Mouse (Mus musculus) embryonic facial prominence, embryonic 13.5 days (tissue): ENCODE measurements around the gene Fndc3b. TPM values are rescaled to one million over a fixed set of nuclear protein-coding genes. Genes with fewer than 3 reads are reported as not detected.
A peak's percentile ranks its signal among the peaks of the same experiment; 100 is the strongest.

Experiments
- ATAC-seq: fragments of 200-750 bp; cut with Nextera tagmentation; 2 replicates; pipeline ENCODE4 v1.8.0; 2017; ENCODE audit warnings: low read depth; ENCODE audit not compliant: insufficient number of reproducible peaks, insufficient read depth, low FRiP score, low TSS enrichment
- H3K27ac ChIP-seq: fragments of 300-500 bp; sonication (generic); 2 replicates; pipeline ENCODE4 v1.5.1; 2015; ENCODE audit warnings: moderate library complexity, mild to moderate bottlenecking, inconsistent platforms
- H3K27me3 ChIP-seq: fragments of 300-500 bp; sonication (generic); 2 replicates; pipeline ENCODE4 v1.6.1; 2015; ENCODE audit warnings: mild to moderate bottlenecking, inconsistent platforms
- H3K36me3 ChIP-seq: fragments of 300-500 bp; sonication (generic); 2 replicates; pipeline ENCODE4 v1.6.1; 2015; ENCODE audit warnings: mild to moderate bottlenecking, inconsistent platforms
- H3K4me1 ChIP-seq: fragments of 300-500 bp; sonication (generic); 2 replicates; pipeline ENCODE4 v1.6.1; 2015; ENCODE audit warnings: inconsistent platforms
- H3K4me2 ChIP-seq: fragments of 300-500 bp; sonication (generic); 2 replicates; pipeline ENCODE4 v1.6.1; 2015; ENCODE audit warnings: moderate library complexity, mild to moderate bottlenecking, inconsistent platforms
- H3K4me3 ChIP-seq: fragments of 300-500 bp; sonication (generic); 2 replicates; pipeline ENCODE4 v1.5.1; 2015; ENCODE audit warnings: mild to moderate bottlenecking, inconsistent platforms
- H3K9ac ChIP-seq: fragments of 300-500 bp; sonication (generic); 2 replicates; pipeline ENCODE4 v1.6.1; 2015; ENCODE audit warnings: mild to moderate bottlenecking, inconsistent platforms
- H3K9me3 ChIP-seq: fragments of 300-500 bp; sonication (generic); 2 replicates; pipeline ENCODE4 v1.6.1; 2016; ENCODE audit warnings: inconsistent platforms
- WGBS: fragments of 180-500 bp; shearing (Covaris S2); methylation state at CpG from one replicate; pipeline ENCODE4 v1.1.7; 2015; ENCODE audit warnings: mixed read lengths; 5-methylcytosine and 5-hydroxymethylcytosine counted together
- polyA plus RNA-seq: library from polyadenylated mRNA; unstranded; fragments of >200 nt; fragmentation: Nextera tagmentation; extraction: Ambion mirVana; gene quantifications from 2 replicates; pipeline ENCODE4 v1.2.1, GENCODE M21; 2015

Fndc3b gene
- polyA plus RNA-seq, 1 experiment from 2014 or later: 26.6 TPM

- no peaks in the 10 kb centered on the region for H3K27me3 ChIP-seq
- no peak overlapping the region for H3K27ac ChIP-seq
- no peak overlapping the region for H3K9ac ChIP-seq
- no peak overlapping the region for H3K4me2 ChIP-seq
- 62% methylated on average over 6 of the region's 6 CpGs for WGBS
- H3K9me3 ChIP-seq: no peaks in the 10 kb centered on the region
- H3K36me3 ChIP-seq: 0 out of 2 replicates have a peak, but pooled peaks cover 4% of the 10 kb centered on the region
- H3K4me1 ChIP-seq: peaks cover 43% of the 10 kb centered on the region
- ATAC-seq: no peak
- no peak overlapping the region for H3K4me3 ChIP-seq
These were observed 5.3 kb downstream of the Fndc3b start for GRCm38 (mm10) chr3:27705761-27706160.

- H3K36me3 ChIP-seq: 0 out of 2 replicates have a peak, but pooled peaks cover 4% of the 10 kb centered on the region
- H3K27me3 ChIP-seq: no peaks in the 10 kb centered on the region
- H3K9ac ChIP-seq: no peak overlapping the region
- no peak overlapping the region for H3K4me2 ChIP-seq
- H3K9me3 ChIP-seq: no peaks in the 10 kb centered on the region
- H3K27ac ChIP-seq: no peak overlapping the region
- no peak overlapping the region for H3K4me3 ChIP-seq
- peaks cover 49% of the 10 kb centered on the region for H3K4me1 ChIP-seq
- 62% methylated on average over 4 of the region's 4 CpGs for WGBS
- ATAC-seq: no peak
These were observed 6.1 kb downstream of the Fndc3b start for GRCm38 (mm10) chr3:27705056-27705455.

- no peak overlapping the region for H3K27ac ChIP-seq
- no peak overlapping the region for H3K4me2 ChIP-seq
- H3K4me1 ChIP-seq: peaks cover 49% of the 10 kb centered on the region
- no peaks in the 10 kb centered on the region for H3K9me3 ChIP-seq
- H3K36me3 ChIP-seq: 0 out of 2 replicates have a peak, but pooled peaks cover 4% of the 10 kb centered on the region
- WGBS: 82% methylated on average over 9 of the region's 9 CpGs
- no peak overlapping the region for H3K9ac ChIP-seq
- no peak overlapping the region for H3K4me3 ChIP-seq
- no peaks in the 10 kb centered on the region for H3K27me3 ChIP-seq
- ATAC-seq: no peak
These were observed 6.5 kb downstream of the Fndc3b start for GRCm38 (mm10) chr3:27704641-27705040.

DNA sequence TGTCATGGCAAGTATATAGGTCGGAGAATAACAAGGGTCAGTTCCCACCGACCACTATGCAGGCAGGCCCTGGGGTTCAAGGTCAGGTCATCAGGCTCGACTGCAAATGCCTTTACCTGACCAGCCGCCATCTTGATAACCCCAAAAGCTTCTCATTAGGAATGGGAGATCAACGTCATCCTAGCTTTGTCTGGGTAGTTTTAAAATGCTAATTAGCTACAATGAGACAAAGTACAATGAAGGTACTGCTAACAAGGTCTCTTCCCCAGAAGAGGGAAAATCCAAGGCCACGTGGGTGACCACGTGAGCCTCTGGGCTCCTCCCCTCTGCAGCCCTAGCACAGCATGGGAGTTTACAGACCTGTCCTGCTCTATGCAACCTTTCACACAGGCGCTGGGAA, 7.6 kb downstream of the Fndc3b start:
- WGBS: 88% methylated on average over 8 of the region's 8 CpGs
- Histone ChIP-seq H3K4me3 (no peak overlapping the region), H3K9me3 (no peaks in the 10 kb centered on the region), H3K4me1 (peaks cover 43% of the 10 kb centered on the region), H3K4me2 (no peak overlapping the region), H3K9ac (no peak overlapping the region), H3K36me3 (0 out of 2 replicates have a peak, but pooled peaks cover 4% of the 10 kb centered on the region), H3K27me3 (no peaks in the 10 kb centered on the region), H3K27ac (no peak overlapping the region)
- ATAC-seq: no peak

DNA sequence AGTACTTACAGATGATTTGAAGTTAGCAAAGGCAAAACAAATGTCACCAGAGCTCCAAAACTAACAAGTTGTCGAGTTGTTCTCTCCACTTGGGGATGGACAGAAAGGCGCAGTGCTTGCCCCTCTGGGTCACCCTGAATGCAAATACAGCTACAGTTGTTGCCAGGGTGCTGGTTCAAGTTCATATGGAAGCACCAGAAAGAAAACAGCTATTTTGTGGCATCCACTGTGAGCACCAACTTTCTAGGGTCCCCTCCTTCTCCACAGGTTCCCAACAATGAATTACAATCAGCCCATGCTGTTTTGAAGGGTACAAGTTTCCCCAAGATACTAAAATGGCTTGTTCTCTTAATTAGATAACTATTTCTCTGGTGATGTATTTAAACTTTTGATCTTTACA, 8.0 kb downstream of the Fndc3b start:
- 90% methylated on average over 2 of the region's 2 CpGs for WGBS
- H3K4me2 ChIP-seq: no peak overlapping the region
- H3K27me3 ChIP-seq: no peaks in the 10 kb centered on the region
- H3K4me3 ChIP-seq: no peak overlapping the region
- 0 out of 2 replicates have a peak, but pooled peaks cover 4% of the 10 kb centered on the region for H3K36me3 ChIP-seq
- H3K27ac ChIP-seq: no peak overlapping the region
- peaks cover 38% of the 10 kb centered on the region for H3K4me1 ChIP-seq
- H3K9me3 ChIP-seq: no peaks in the 10 kb centered on the region
- H3K9ac ChIP-seq: no peak overlapping the region
- ATAC-seq: no peak

GRCm38 (mm10) chr3:27698671-27699070, 12.4 kb downstream of the Fndc3b start:
- H3K27me3 ChIP-seq: no peaks in the 10 kb centered on the region
- WGBS: 86% methylated on average over 6 of the region's 6 CpGs
- H3K4me1 ChIP-seq: peaks cover 27% of the 10 kb centered on the region
- H3K27ac ChIP-seq: no peak overlapping the region
- H3K4me3 ChIP-seq: no peak overlapping the region
- no peak overlapping the region for H3K4me2 ChIP-seq
- 0 out of 2 replicates have a peak, but pooled peaks cover 1% of the 10 kb centered on the region for H3K36me3 ChIP-seq
- H3K9ac ChIP-seq: no peak overlapping the region
- ATAC-seq: no peak
- no peaks in the 10 kb centered on the region for H3K9me3 ChIP-seq

GRCm38 (mm10) chr3:27696449-27696797, 14.7 kb downstream of the Fndc3b start:
- H3K4me1 ChIP-seq: peaks cover 36% of the 10 kb centered on the region
- H3K4me3 ChIP-seq: no peak overlapping the region
- peak overlapping the region; percentile 0; the same call in 1 of the 2 replicates for H3K27ac ChIP-seq
- ATAC-seq: no peak
- no peak overlapping the region for H3K4me2 ChIP-seq
- no peak overlapping the region for H3K9ac ChIP-seq
- no peaks in the 10 kb centered on the region for H3K36me3 ChIP-seq
- no peaks in the 10 kb centered on the region for H3K27me3 ChIP-seq
- H3K9me3 ChIP-seq: no peaks in the 10 kb centered on the region
- WGBS: 67% methylated on average over 5 of the region's 5 CpGs

DNA sequence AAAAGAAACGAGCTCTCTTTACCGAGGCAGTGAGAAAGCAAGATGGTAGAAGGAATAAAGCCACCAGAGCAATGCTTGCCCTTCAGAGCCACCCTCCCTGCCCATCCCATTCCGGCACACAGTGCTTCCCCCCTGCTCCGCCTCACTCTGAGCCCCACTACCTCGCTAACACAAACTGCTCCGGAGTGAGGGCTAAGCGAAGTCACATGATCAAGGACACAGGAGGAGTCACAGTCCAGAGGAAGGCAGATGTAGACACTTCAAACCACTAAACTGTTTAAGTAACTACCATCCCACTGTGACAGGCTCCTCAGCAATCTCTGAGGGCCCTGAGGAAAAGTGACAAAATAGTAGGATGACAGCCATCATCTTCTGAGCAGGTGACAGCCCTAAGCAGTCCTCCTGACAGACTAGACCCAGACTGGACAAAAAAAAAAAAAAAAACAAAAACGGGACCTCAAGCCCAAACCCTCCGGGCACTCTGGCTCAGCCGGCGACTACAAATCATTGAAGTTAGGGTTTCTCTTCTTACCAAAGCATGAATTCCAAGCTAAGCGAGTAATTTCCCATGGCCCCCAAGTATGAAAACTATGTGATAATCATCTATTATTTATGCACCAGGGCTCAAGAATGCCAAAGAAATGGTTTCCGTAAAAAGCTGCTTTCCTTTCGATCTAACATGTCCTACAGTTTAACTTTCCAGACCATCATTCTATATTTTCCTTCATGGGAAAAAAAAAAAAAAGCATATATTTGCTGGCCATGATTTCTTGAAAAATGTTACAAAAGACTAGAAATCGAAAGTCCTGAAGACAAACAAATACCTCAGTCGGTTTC, 15.3 kb downstream of the Fndc3b start:
- 47% methylated on average over 16 of the region's 16 CpGs for WGBS
- peaks cover 37% of the 10 kb centered on the region for H3K4me1 ChIP-seq
- H3K36me3 ChIP-seq: no peaks in the 10 kb centered on the region
- H3K9ac ChIP-seq: no peak overlapping the region
- no peak overlapping the region for H3K4me3 ChIP-seq
- no peak for ATAC-seq
- H3K27me3 ChIP-seq: no peaks in the 10 kb centered on the region
- no peak overlapping the region for H3K27ac ChIP-seq
- peak overlapping the region; percentile 31 for H3K4me2 ChIP-seq
- no peaks in the 10 kb centered on the region for H3K9me3 ChIP-seq

DNA sequence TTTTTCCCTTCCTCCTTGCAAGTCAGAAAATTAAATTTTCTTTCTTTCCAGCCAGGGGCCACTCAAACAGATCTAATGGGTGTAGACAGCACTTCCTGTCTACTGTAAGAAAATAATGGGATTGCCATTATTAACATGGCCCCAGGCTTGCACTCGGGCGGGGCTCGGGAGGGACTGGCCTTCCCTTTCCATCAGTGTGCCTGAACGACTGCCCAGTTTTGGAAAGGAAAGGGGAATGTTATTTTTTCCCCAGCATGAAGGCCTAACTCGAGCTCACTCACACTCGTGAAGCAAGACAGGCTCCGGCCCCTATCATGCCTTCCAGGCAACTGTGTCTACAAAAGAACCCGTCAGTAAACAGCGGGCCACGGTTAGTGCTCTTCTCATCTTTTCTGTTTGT, 16.5 kb downstream of the Fndc3b start:
- Histone ChIP-seq H3K9ac (no peak overlapping the region), H3K9me3 (no peaks in the 10 kb centered on the region), H3K4me3 (no peak overlapping the region), H3K27me3 (no peaks in the 10 kb centered on the region), H3K27ac (no peak overlapping the region), H3K4me1 (peaks cover 43% of the 10 kb centered on the region), H3K36me3 (no peaks in the 10 kb centered on the region), H3K4me2 (no peak overlapping the region)
- 52% methylated on average over 10 of the region's 10 CpGs for WGBS
- no peak for ATAC-seq

DNA sequence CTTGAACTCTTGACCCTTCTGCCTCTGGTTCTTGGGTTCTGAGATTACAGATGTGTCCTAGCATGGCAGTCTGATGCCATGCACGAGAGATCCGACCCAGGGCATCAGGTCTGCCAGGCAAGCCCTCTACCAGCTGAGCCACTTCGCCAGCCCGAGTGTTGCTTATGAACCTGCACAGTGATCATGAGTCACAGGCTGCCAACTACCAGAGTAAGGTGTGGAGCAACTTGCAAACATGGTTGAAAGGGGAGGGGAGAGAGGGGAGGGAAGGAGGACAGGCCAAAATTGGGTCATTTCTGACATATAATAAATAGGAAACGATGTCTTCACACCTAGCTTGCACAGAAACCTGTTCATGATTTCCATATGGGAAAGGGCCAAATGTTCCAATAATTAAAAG, 17.0 kb downstream of the Fndc3b start:
- Histone ChIP-seq H3K4me3 (no peak overlapping the region), H3K4me1 (peaks cover 43% of the 10 kb centered on the region), H3K9me3 (no peaks in the 10 kb centered on the region), H3K27me3 (no peaks in the 10 kb centered on the region), H3K27ac (no peak overlapping the region), H3K36me3 (no peaks in the 10 kb centered on the region), H3K4me2 (no peak overlapping the region), H3K9ac (no peak overlapping the region)
- WGBS: 79% methylated on average over 5 of the region's 5 CpGs
- ATAC-seq: no peak

DNA sequence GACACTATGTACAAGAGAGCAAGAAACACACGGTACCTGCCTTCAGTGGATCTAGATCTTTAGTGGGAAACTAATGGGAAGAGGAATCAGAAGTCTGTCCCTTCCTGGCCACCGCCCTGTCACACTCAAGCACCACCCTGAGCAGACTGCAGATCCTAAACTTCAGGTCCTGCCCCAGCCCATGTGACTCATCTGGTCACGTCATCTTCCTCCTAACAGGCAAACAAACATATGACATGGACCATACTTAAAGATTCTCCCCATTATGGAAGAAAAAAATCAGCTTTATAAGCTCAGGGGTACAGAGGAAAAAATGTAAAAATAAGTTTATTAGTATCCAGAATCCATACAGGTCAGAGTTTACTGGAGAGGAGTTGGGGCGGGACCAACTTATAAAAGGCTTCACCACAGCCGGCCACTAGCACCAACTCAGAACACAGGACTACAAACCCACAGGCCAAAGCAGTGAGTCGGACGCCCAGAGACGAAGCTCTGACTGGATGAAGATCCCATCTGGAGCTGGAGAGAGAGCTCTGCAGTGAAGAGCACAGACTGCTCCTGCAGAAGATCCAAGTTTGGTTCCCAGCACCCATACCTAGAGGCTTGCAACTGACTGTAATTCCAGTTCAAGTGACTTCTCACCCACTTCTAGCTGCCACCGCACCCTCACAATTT, 19.5 kb downstream of the Fndc3b start:
- H3K27me3 ChIP-seq: no peaks in the 10 kb centered on the region
- no peak overlapping the region for H3K4me2 ChIP-seq
- 0 out of 2 replicates have a peak, but pooled peaks cover 7% of the 10 kb centered on the region for H3K36me3 ChIP-seq
- no peak overlapping the region for H3K27ac ChIP-seq
- H3K9ac ChIP-seq: no peak overlapping the region
- H3K4me1 ChIP-seq: peaks cover 46% of the 10 kb centered on the region
- WGBS: 87% methylated on average over 9 of the region's 9 CpGs
- no peak for ATAC-seq
- H3K9me3 ChIP-seq: 0 out of 2 replicates have a peak, but pooled peaks cover 3% of the 10 kb centered on the region
- H3K4me3 ChIP-seq: no peak overlapping the region

- Histone ChIP-seq H3K4me3 (no peak overlapping the region), H3K9ac (no peak overlapping the region), H3K36me3 (0 out of 2 replicates have a peak, but pooled peaks cover 13% of the 10 kb centered on the region), H3K27me3 (no peaks in the 10 kb centered on the region), H3K4me1 (peaks cover 36% of the 10 kb centered on the region), H3K27ac (peak overlapping the region; percentile 34), H3K4me2 (no peak overlapping the region), H3K9me3 (0 out of 2 replicates have a peak, but pooled peaks cover 3% of the 10 kb centered on the region)
- no peak for ATAC-seq
- 65% methylated on average over 6 of the region's 6 CpGs for WGBS
These were observed 21.1 kb downstream of the Fndc3b start for GRCm38 (mm10) chr3:27690030-27690429.
